Comparison of ENCODE assay signal across 30 mouse cellular contexts in the genomic region with DNA sequence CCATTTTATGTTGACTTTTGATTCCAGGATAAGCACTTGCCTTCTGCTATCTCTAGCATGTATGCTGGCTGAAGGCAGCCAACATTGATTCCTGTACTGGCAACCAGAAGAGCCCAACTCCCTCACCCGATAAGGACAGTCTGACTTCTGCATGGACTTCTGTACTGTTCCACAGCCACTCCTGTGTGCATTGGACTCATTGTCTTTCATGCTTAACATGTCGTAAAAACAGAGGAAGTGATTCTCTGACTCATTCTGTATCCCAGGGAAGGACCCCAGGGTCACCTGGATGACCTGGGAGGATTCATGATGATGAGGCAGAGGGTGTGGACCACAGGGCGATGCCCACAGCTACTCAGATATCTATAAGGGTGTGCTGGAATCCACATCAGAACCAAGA.
DNase-seq lines count a peak whose midpoint lies in the region; ATAC-seq and TF ChIP-seq lines count a peak whose summit lies in the region.
"Had no signal": no experiment of that assay in that cellular context is flagged by ENCODE, and none has a peak within 500 bp of the region (broad histone marks: within the 10 kb centered on the region; RNA-seq: fewer than 3 reads in every experiment).

No protein-coding gene starts in this region.

- peak; percentile 28; the same call in 1 of the 2 replicates for ATAC-seq in intestine, embryonic 14.5 days (replicated peaks; ENCODE audit: low FRiP score, low TSS enrichment, low read depth)
- ATAC-seq in intestine, postnatal 0 days = peak; percentile 78
- ATAC-seq in stomach, embryonic 15.5 days (ENCODE audit: insufficient read depth, low FRiP score, low read depth) = peak; percentile 36; the same call in 1 of the 2 replicates
- no peak for ATAC-seq in liver, postnatal 0 days
- ATAC-seq: activated CD4-positive, CD25-positive, alpha-beta regulatory T cell, adult 4 months; forebrain, embryonic 15.5 days; hindbrain, postnatal 0 days; Patski had no signal

- H3K9ac ChIP-seq in intestine, embryonic 14.5 days (ENCODE audit: low read length) = no peak overlapping the region
- H3K9ac ChIP-seq in intestine, postnatal 0 days (ENCODE audit: low read depth, low read length) = no peak overlapping the region
- no peak overlapping the region for H3K9ac ChIP-seq in stomach, embryonic 15.5 days
- no peak overlapping the region for H3K9ac ChIP-seq in liver, postnatal 0 days (replicated peaks)
- H3K9ac ChIP-seq: embryonic facial prominence, embryonic 13.5 days; forebrain, embryonic 12.5 days; forebrain, embryonic 15.5 days; hindbrain, embryonic 14.5 days had no signal

- TF ChIP-seq EP300 in liver, postnatal 0 days (IDR thresholded peaks at IDR 0.05; ENCODE audit: low read depth) = no peak

- H3K4me3 ChIP-seq in intestine, embryonic 14.5 days (ENCODE audit: low read depth, low read length) = no peak overlapping the region
- H3K4me3 ChIP-seq in intestine, postnatal 0 days (ENCODE audit: low read depth, low read length) = no peak overlapping the region
- H3K4me3 ChIP-seq in stomach, embryonic 15.5 days (replicated peaks) = no peak overlapping the region
- no peak overlapping the region for H3K4me3 ChIP-seq in liver, postnatal 0 days (ENCODE audit: low read depth, low read length)
- H3K4me3 ChIP-seq: embryonic facial prominence, embryonic 10.5 days; embryonic facial prominence, embryonic 13.5 days; erythroblast, embryonic 14.5 days; forebrain, embryonic 12.5 days; forebrain, embryonic 15.5 days; heart, adult 2 months had no signal

- no peak overlapping the region for H3K4me2 ChIP-seq in intestine, embryonic 14.5 days (ENCODE audit: low read length)
- H3K4me2 ChIP-seq in intestine, postnatal 0 days (replicated peaks; ENCODE audit: low read depth) = no peak overlapping the region
- H3K4me2 ChIP-seq in stomach, embryonic 15.5 days = no peak overlapping the region
- H3K4me2 ChIP-seq in liver, postnatal 0 days (ENCODE audit: low read depth, low read length) = no peak overlapping the region
- H3K4me2 ChIP-seq: embryonic facial prominence, embryonic 13.5 days; forebrain, embryonic 12.5 days; forebrain, embryonic 15.5 days; heart, embryonic 11.5 days; hindbrain, embryonic 14.5 days had no signal

- 68% methylated on average over 3 of the region's 3 CpGs for WGBS in intestine, embryonic 14.5 days
- WGBS in intestine, postnatal 0 days = 33% methylated on average over 3 of the region's 3 CpGs
- WGBS in stomach, embryonic 15.5 days = 65% methylated on average over 3 of the region's 3 CpGs
- 58% methylated on average over 3 of the region's 3 CpGs for WGBS in liver, postnatal 0 days (ENCODE audit: insufficient replicate concordance)

- TF ChIP-seq CTCF in intestine, postnatal 0 days (IDR thresholded peaks at IDR 0.05; ENCODE audit: low read depth) = no peak
- no peak for TF ChIP-seq CTCF in liver, postnatal 0 days (IDR thresholded peaks at IDR 0.05; ENCODE audit: low read depth)

- no peaks in the 10 kb centered on the region for H3K4me1 ChIP-seq in intestine, embryonic 14.5 days (replicated peaks; ENCODE audit: control insufficient read depth, insufficient read depth, low read length)
- peaks cover 8% of the 10 kb centered on the region for H3K4me1 ChIP-seq in intestine, postnatal 0 days (replicated peaks; ENCODE audit: control insufficient read depth, insufficient read depth, low read length)
- H3K4me1 ChIP-seq in stomach, embryonic 15.5 days = 0 out of 2 replicates have a peak, but pooled peaks cover 8% of the 10 kb centered on the region
- H3K4me1 ChIP-seq in liver, postnatal 0 days (ENCODE audit: insufficient read depth) = no peaks in the 10 kb centered on the region
- H3K4me1 ChIP-seq: embryonic facial prominence, embryonic 10.5 days; embryonic facial prominence, embryonic 13.5 days had no signal

- DNase-seq in ES-CJ7 (ENCODE audit: low read depth, low spot score) = peak; percentile 16
- no peak for DNase-seq in intestine, embryonic 14.5 days (ENCODE audit: low spot score)
- DNase-seq in layer of hippocampus, adult 18-20 months (ENCODE audit: low spot score in 2 of 2) = no peak
- DNase-seq in layer of hippocampus, adult 9-11 months = no peak
- DNase-seq in liver, postnatal 0 days = no peak
- no peak for DNase-seq in kidney, adult 8-10 months
- DNase-seq: adrenal gland, adult 8-10 months; adrenal gland, postnatal 25 days; cerebellum, adult 11-12 months; cerebellum, adult 8-10 months; cerebellum, postnatal 10 days; cerebellum, postnatal 36 days; embryo, embryonic 11 days; gastrocnemius, postnatal 10 days; gastrocnemius, postnatal 36 days; heart, adult 2 months; heart, postnatal 36 days had no signal

- no peaks in the 10 kb centered on the region for H3K36me3 ChIP-seq in intestine, embryonic 14.5 days (ENCODE audit: control insufficient read depth, insufficient read depth, low read length)
- H3K36me3 ChIP-seq in intestine, postnatal 0 days (ENCODE audit: control insufficient read depth, insufficient read depth) = no peaks in the 10 kb centered on the region
- no peaks in the 10 kb centered on the region for H3K36me3 ChIP-seq in stomach, embryonic 15.5 days
- no peaks in the 10 kb centered on the region for H3K36me3 ChIP-seq in liver, postnatal 0 days (replicated peaks; ENCODE audit: insufficient read depth, low read length)
- H3K36me3 ChIP-seq: embryonic facial prominence, embryonic 10.5 days; embryonic facial prominence, embryonic 13.5 days; forebrain, embryonic 12.5 days; forebrain, embryonic 15.5 days; G1E had no signal

- H3K27ac ChIP-seq in intestine, embryonic 14.5 days (ENCODE audit: low read depth) = no peak overlapping the region
- peak overlapping the region; percentile 77 for H3K27ac ChIP-seq in intestine, postnatal 0 days (ENCODE audit: low read depth, low read length)
- no peak overlapping the region for H3K27ac ChIP-seq in stomach, embryonic 15.5 days
- H3K27ac ChIP-seq in liver, postnatal 0 days (ENCODE audit: low read depth) = no peak overlapping the region
- H3K27ac ChIP-seq: embryonic facial prominence, embryonic 10.5 days; embryonic facial prominence, embryonic 13.5 days; forebrain, embryonic 12.5 days; forebrain, embryonic 15.5 days; heart, adult 2 months; hindbrain, embryonic 14.5 days; hindbrain, postnatal 0 days had no signal

- H3K9me3 ChIP-seq in intestine, embryonic 14.5 days (ENCODE audit: control insufficient read depth, low read length) = no peaks in the 10 kb centered on the region
- no peaks in the 10 kb centered on the region for H3K9me3 ChIP-seq in intestine, postnatal 0 days (ENCODE audit: control insufficient read depth)
- no peaks in the 10 kb centered on the region for H3K9me3 ChIP-seq in stomach, embryonic 15.5 days
- no peaks in the 10 kb centered on the region for H3K9me3 ChIP-seq in liver, postnatal 0 days (ENCODE audit: low read length)
- H3K9me3 ChIP-seq: embryonic facial prominence, embryonic 10.5 days; embryonic facial prominence, embryonic 13.5 days; forebrain, embryonic 12.5 days; forebrain, embryonic 15.5 days; G1E had no signal

- no peaks in the 10 kb centered on the region for H3K27me3 ChIP-seq in intestine, embryonic 14.5 days (replicated peaks; ENCODE audit: control insufficient read depth, insufficient read depth, low read length)
- no peaks in the 10 kb centered on the region for H3K27me3 ChIP-seq in intestine, postnatal 0 days (replicated peaks; ENCODE audit: control insufficient read depth, insufficient read depth, low read length)
- no peaks in the 10 kb centered on the region for H3K27me3 ChIP-seq in stomach, embryonic 15.5 days (replicated peaks)
- H3K27me3 ChIP-seq in liver, postnatal 0 days (ENCODE audit: insufficient read depth, low read length) = no peaks in the 10 kb centered on the region
- H3K27me3 ChIP-seq: embryonic facial prominence, embryonic 13.5 days; forebrain, embryonic 12.5 days; forebrain, embryonic 15.5 days; Patski had no signal
